Mouse (Mus musculus) skeletal muscle tissue, adult 2 months (tissue): ENCODE measurements at regions not wholly inside any gene's neighbourhood (a gene's known extent, or its start where the extent isn't known, plus 50 kb on each side); places are given as distances from the start of the nearest gene placed in this dataset.
"Not testable (repeated sequence)": the region's sequence is repeated elsewhere in the genome, so short reads cannot be mapped to it uniquely, and the experiment has no call there.

Experiments
- DNase-seq: peaks from one replicate; pipeline ENCODE4 v3.0.0-alpha.2; 2012; ENCODE audit warnings: low read depth, low spot score

DNA sequence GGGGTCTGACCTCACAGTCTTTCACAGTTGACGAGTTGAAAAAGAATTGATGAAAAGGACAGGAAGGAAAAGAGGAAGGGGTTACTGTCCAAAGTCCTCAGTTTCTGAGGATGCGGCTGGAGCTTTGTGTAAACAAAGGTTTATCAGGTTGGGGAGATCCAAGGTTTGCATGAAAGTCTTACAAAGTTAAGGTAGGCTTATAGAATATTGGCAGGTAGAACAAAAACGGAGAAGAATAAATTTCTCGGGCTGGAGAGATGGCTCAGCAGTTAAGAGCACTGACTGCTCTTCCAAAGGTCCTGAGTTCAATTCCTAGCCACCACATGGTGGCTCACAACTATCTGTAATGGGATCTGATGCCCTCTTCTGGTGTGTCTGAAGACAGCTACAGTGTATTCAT, 60.9 kb upstream of the Acpp start:
- not testable (repeated sequence) for DNase-seq

DNA sequence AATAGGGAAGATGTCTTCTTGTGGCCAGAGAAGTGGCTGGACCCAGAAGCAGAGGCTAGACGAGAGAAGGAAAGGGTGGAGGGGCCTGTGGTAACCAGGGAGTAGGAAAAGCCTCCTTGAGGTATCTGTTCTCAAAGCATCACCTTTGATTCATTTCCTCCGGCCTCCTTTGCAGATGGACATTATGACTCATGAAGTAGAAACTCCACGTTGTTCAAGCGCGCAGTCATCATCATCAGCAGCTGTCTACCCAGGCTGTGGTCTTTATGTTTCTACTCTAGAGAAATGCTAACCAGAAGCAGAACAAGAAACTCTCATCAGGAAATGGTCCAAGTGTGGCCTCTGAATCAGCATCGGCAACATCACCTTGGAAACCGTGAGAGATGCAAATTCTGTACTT, 50.3 kb upstream of the Acpp start:
- DNase-seq = no peak
